Mouse (Mus musculus) neural tube, embryonic 14.5 days (tissue): ENCODE results near the gene Zfp292. TPM values are rescaled to one million over a fixed set of nuclear protein-coding genes. Genes with fewer than 3 reads are reported as not detected.
A peak's percentile ranks its signal among the peaks of the same experiment; 100 is the strongest.

Experiments used
- ATAC-seq: fragments of 200-750 bp; cut with Nextera tagmentation; 2 replicates; pipeline ENCODE4 v1.8.0; 2017; ENCODE audit warnings: low read depth, mild to moderate bottlenecking, moderate TSS enrichment, moderate library complexity
- H3K27ac ChIP-seq: fragments of 300-500 bp; sonication (generic); 2 replicates; pipeline ENCODE4 v1.5.1; 2014; ENCODE audit warnings: low read depth, mild to moderate bottlenecking, control low read depth, low read length, moderate library complexity, mixed read lengths
- H3K27me3 ChIP-seq: fragments of 300-500 bp; sonication (generic); 2 replicates; pipeline ENCODE4 v1.6.1; 2014; ENCODE audit warnings: low read length; ENCODE audit not compliant: control insufficient read depth, insufficient read depth
- H3K36me3 ChIP-seq: fragments of 300-500 bp; sonication (generic); 2 replicates; pipeline ENCODE4 v1.6.1; 2014; ENCODE audit warnings: low read length, mixed read lengths; ENCODE audit not compliant: control insufficient read depth, insufficient read depth
- H3K4me1 ChIP-seq: fragments of 300-500 bp; sonication (generic); 2 replicates; pipeline ENCODE4 v1.6.1; 2014; ENCODE audit warnings: low read length; ENCODE audit not compliant: control insufficient read depth, insufficient read depth
- H3K4me2 ChIP-seq: fragments of 300-500 bp; sonication (generic); 2 replicates; pipeline ENCODE4 v1.6.1; 2014; ENCODE audit warnings: mild to moderate bottlenecking, low read depth, low read length, control low read depth
- H3K4me3 ChIP-seq: fragments of 300-500 bp; sonication (generic); 2 replicates; pipeline ENCODE4 v1.5.1; 2014; ENCODE audit warnings: low read depth, low read length, control low read depth, mixed read lengths
- H3K9ac ChIP-seq: fragments of 300-500 bp; sonication (generic); replicated peaks from 2 replicates; pipeline ENCODE4 v1.6.1; 2014; ENCODE audit warnings: low read depth, mild to moderate bottlenecking, control low read depth, low read length, mixed read lengths
- H3K9me3 ChIP-seq: fragments of 300-500 bp; sonication (generic); 2 replicates; pipeline ENCODE4 v1.6.1; 2016; ENCODE audit warnings: low read length; ENCODE audit not compliant: control insufficient read depth
- WGBS: fragments of 180-500 bp; shearing (Covaris S2); extraction: QIAGEN DNeasy Blood & Tissue Kit; methylation state at CpG from one replicate; pipeline ENCODE4 v1.1.7; 2014; 5-methylcytosine and 5-hydroxymethylcytosine counted together
- polyA plus RNA-seq: library from polyadenylated mRNA; unstranded; fragments of >200 nt; fragmentation: Nextera tagmentation; extraction: Ambion mirVana; gene quantifications from 2 replicates; pipeline ENCODE4 v1.2.1, GENCODE M21; 2014

The Zfp292 gene
- polyA plus RNA-seq, 1 experiment from 2014 or later, result 37.7 TPM

DNA sequence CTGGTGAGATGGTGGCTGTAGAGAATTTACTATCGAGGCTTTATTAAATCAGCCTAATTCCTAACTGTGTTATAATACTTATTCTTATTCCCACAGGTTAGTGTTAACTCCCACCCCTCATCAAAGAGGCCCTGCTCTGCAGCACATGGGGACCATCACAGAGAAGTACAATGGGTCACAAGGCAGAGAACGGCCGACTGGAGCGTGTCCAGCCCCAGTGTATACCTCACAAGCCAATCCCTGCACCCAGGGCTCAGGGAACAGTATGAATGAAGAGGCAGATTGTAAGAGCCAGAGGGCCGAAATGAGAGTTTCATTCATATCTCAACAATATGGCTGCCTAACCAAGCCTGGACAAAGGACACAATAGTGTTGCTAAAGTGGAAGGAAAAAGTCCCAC lies 86.5 kb downstream of the Zfp292 start:
- Histone ChIP-seq H3K27ac (no peak overlapping the region), H3K27me3 (no peaks in the 10 kb centered on the region), H3K9ac (no peak overlapping the region), H3K4me3 (no peak overlapping the region), H3K4me1 (no peaks in the 10 kb centered on the region), H3K9me3 (no peaks in the 10 kb centered on the region), H3K36me3 (no peaks in the 10 kb centered on the region), H3K4me2 (no peak overlapping the region)
- 64% methylated on average over 5 of the region's 5 CpGs for WGBS
- peak; percentile 79 for ATAC-seq

DNA sequence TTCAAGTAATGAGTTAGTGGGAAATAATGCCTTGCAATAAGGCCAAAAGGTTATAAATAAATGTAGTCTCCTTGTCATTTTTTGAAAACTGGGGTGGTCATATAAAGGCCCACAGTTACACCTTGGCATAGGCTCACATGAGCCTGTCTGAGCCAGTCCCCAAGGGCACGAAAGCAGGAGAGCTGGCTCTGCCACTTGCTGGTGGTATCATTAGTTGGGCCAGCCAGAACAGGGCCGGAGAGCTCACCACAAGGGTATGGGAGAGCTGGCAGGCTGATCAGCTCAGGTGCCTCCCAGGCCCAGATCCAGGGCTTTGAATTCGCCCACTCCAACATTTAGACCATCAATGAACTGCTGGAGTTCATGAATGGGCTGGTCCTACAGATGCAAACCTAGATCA lies 96.3 kb downstream of the Zfp292 start:
- no peak overlapping the region for H3K4me3 ChIP-seq
- no peak for ATAC-seq
- H3K4me1 ChIP-seq, result no peaks in the 10 kb centered on the region
- no peaks in the 10 kb centered on the region for H3K9me3 ChIP-seq
- H3K9ac ChIP-seq, result no peak overlapping the region
- no peaks in the 10 kb centered on the region for H3K36me3 ChIP-seq
- no peak overlapping the region for H3K4me2 ChIP-seq
- 90% methylated on average over 3 of the region's 3 CpGs for WGBS
- H3K27me3 ChIP-seq, result no peaks in the 10 kb centered on the region
- H3K27ac ChIP-seq, result no peak overlapping the region

DNA sequence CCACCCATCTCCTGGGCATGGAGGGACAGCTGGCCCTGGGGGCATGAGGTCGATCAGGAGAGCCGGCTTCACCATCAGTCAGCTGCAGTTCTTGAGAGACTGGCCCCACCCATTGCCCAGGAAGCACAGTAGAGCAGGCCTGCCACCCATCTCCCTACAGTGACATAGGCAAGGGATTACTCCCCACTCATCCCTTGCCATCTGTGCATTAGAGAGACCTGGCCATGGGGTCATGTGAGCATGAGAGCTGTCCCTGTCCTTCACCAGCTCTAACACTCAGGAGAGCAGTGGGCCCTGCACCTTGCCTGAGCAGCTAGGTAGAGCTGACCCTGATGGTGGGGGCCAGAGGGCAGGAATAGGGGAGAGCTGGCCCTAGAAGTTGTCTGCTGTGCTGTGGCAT lies 97.1 kb downstream of the Zfp292 start:
- WGBS, result 82% methylated on average over 2 of the region's 2 CpGs
- no peaks in the 10 kb centered on the region for H3K27me3 ChIP-seq

DNA sequence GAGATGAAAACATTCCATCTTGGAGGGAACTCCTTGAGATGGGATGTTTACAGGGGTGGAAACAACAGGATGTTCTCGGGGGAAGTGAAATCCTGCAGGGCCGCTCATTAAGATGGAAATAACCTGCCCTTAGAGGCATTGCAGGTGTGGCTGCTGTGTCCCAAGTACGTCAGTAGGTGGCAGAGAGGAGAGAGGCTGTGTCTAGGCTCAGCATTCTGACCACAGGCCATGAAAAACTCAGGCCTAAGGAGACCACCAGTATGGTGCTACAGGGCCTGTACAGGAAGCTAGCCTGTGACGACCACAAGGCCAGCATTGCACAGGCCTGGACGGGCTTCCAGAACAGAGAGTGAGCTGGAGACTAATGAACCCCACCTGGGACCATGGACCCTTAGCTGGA lies 97.9 kb downstream of the Zfp292 start:
- Histone ChIP-seq H3K27me3 (no peaks in the 10 kb centered on the region), H3K36me3 (no peaks in the 10 kb centered on the region), H3K9ac (no peak overlapping the region), H3K4me3 (no peak overlapping the region), H3K4me1 (no peaks in the 10 kb centered on the region), H3K9me3 (no peaks in the 10 kb centered on the region), H3K4me2 (no peak overlapping the region), H3K27ac (no peak overlapping the region)
- peak; percentile 31; the same call in 1 of the 2 replicates for ATAC-seq
- WGBS, result 56% methylated on average over 5 of the region's 5 CpGs

More for the DNA sequence above, 97.1 kb downstream of the Zfp292 start:
- Histone ChIP-seq H3K9me3 (no peaks in the 10 kb centered on the region), H3K27ac (no peak overlapping the region), H3K4me1 (no peaks in the 10 kb centered on the region), H3K4me2 (no peak overlapping the region), H3K36me3 (no peaks in the 10 kb centered on the region), H3K4me3 (no peak overlapping the region), H3K9ac (no peak overlapping the region)
- peak; percentile 28; the same call in 1 of the 2 replicates for ATAC-seq

DNA sequence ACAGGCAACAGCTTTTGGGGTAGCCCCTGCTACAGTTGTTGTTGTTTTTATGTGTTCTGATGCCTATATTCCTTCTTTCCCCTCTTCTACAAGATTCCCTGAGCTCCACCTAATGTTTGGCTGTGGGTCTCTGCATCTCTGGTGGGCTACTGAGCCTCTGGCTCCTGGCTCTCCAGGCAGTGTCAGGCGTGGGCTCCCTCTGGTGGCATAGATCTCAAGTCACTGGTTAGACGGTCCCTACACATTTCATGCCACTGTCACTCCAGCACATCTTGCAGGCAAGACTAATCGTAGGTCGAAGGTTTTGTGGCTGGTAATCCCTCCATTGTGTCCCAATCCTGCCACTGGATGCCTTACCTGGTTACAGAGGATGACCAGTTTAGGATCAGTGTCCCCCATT lies 100.0 kb downstream of the Zfp292 start:
- Histone ChIP-seq H3K4me2 (no peak overlapping the region), H3K9ac (no peak overlapping the region), H3K36me3 (no peaks in the 10 kb centered on the region), H3K27ac (no peak overlapping the region), H3K9me3 (no peaks in the 10 kb centered on the region), H3K27me3 (no peaks in the 10 kb centered on the region), H3K4me3 (no peak overlapping the region), H3K4me1 (no peaks in the 10 kb centered on the region)
- no peak for ATAC-seq
- 36% methylated on average over 4 of the region's 4 CpGs for WGBS

DNA sequence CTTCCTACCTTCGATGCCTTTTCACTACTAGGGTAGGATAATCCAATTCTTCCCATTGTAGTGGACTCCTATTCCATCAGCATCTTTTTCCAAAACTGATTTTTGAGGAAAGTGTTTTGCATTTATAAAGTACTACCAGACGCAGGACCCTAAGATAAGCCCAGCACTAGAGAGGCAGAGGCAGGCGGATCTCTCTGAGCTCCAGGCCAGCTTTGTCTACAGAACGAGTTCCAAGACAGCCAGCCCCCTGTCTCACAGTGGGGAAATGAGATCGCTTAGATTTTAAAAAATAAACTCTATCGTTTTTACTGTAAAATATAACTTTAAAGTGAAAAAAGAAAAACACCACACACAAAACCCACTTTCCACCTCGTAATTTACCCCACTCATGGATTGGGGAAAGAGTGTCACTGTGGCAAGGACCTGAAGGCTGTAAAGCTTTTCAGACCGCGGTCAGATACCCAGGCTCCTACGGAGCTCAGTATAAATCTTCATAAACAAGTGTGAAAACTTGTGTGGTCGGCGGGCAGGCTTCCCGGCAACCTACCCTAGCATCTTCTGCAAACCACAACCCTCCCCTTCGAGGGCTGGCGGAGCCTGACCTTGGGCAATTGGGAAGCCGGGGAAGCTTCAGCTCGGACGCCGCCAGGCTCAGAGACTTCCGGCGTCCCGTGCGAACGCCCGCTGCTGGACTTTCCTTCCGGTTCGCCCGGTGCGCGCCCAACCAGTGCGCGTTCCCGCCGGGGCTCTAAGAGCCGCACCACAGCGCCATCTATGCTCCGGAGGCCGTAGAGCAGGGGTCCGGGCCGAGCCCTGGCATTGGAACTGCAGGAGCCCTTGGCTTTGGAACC lies 104.9 kb downstream of the Zfp292 start, which contains the start of gene Smim8:
Gene Smim8, minus strand, starts transcription at position 747 of the 851 bp plus-strand sequence.
- Histone ChIP-seq H3K9ac (peak within 1 kb of the TSS; percentile 67), H3K4me3 (peak within 1 kb of the TSS; percentile 59), H3K27me3 (no peaks in the 10 kb centered on the region), H3K4me2 (peak within 1 kb of the TSS; percentile 74), H3K36me3 (no peaks in the 10 kb centered on the region), H3K27ac (peak within 1 kb of the TSS; percentile 78), H3K9me3 (no peaks in the 10 kb centered on the region), H3K4me1 (0 out of 2 replicates have a peak, but pooled peaks cover 3% of the 10 kb centered on the region)
- ATAC-seq, result peak; percentile 96
- whole genome bisulfite sequencing, result 6% methylated on average over 40 of the region's 40 CpGs

DNA sequence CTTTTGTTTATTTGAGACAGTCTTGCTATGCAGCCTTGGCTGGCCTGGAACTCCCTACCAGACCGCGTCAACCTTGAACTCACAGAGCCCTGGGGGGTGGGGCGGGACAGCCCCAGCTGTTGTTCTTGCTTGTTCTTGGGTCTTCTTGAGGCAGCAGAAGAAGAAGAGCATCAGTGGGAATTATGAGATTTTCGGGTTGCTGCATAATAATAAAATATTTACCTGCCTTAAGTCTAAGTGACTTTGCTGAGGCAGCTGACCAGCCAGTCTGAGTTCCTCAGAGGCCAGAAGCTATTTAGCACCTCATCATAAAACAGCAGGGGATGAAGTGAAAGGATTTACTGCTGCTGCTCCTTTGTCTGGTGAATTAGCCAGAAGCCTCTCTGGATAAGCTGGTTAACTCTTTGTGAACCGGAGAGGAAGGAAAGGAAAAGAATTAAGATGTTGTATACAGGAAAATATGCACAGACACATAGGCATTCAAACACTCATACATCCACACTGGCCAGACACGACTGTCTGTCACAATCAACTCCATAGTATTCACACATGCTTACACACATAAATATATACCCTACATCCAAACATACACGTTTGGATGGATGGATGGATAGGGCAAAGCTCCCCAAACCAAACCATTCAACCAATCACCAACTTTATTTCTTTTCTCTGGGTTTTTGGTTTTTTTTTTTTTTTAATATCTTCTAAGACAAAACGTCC lies 110.9 kb downstream of the Zfp292 start:
- peak; percentile 76 for ATAC-seq
- WGBS, result 2% methylated on average over 8 of the region's 8 CpGs
- Histone ChIP-seq H3K36me3 (no peaks in the 10 kb centered on the region), H3K9me3 (no peaks in the 10 kb centered on the region), H3K27ac (no peak overlapping the region), H3K4me2 (no peak overlapping the region), H3K4me3 (no peak overlapping the region), H3K4me1 (0 out of 2 replicates have a peak, but pooled peaks cover 1% of the 10 kb centered on the region), H3K27me3 (no peaks in the 10 kb centered on the region), H3K9ac (no peak overlapping the region)

DNA sequence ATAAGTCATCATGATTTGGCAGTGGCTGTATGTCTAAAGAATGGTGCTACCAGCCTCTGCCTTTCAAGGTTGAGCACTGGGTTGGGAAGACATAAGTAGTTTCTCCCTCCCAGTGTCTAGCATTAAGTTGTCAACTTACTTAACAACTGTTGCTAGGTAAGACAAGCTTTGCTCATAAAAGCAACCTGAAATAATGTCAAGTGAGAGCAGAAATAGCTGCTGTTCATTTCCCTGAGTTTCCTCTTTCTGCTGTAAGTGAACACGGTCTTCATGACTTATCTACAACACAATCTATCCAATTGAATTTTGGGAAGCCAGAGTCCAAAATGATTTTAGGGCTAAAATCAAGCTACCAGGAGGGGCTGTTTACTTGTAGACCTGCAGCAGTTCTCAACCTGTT lies 126.6 kb downstream of the Zfp292 start, which contains the start of gene Gm136:
Gene Gm136, minus strand, starts transcription at position 101 of the 400 bp plus-strand sequence.
- Histone ChIP-seq H3K27me3 (no peaks in the 10 kb centered on the region), H3K4me1 (no peaks in the 10 kb centered on the region), H3K4me3 (no peak within 1 kb of the TSS), H3K27ac (no peak within 1 kb of the TSS), H3K36me3 (no peaks in the 10 kb centered on the region), H3K9me3 (no peaks in the 10 kb centered on the region), H3K9ac (no peak within 1 kb of the TSS), H3K4me2 (no peak within 1 kb of the TSS)
- no peak for ATAC-seq
- WGBS, result 97% methylated on average over 1 of the region's 1 CpGs
